Mouse (Mus musculus) liver, postnatal 0 days (tissue): ENCODE measurements around the gene Dzip1l.

Experiments used
- CTCF ChIP-seq: sonication (generic); IDR thresholded peaks from 2 replicates; pipeline ENCODE4 v1.5.1; 2016; ENCODE audit warnings: antibody characterized with exemption, low read depth
- EP300 ChIP-seq: IDR thresholded peaks from 2 replicates; pipeline ENCODE4 v1.6.1; 2016; ENCODE audit warnings: antibody characterized with exemption, low read depth, mild to moderate bottlenecking

- TF ChIP-seq CTCF (no peak), EP300 (no peak)
Observed at GRCm38 (mm10) chr9:99629281-99630011, at the start of gene Dzip1l.
